Mouse (Mus musculus) midbrain, embryonic 12.5 days (tissue): ENCODE measurements at regions not wholly inside any gene's neighbourhood (a gene's known extent, or its start where the extent isn't known, plus 50 kb on each side); places are given as distances from the start of the nearest gene placed in this dataset.

Source experiments
- ATAC-seq: fragments of 200-750 bp; cut with Nextera tagmentation; 2 replicates; pipeline ENCODE4 v1.8.0; 2017; ENCODE audit warnings: low read depth, moderate TSS enrichment, moderate library complexity; ENCODE audit not compliant: low FRiP score
- H3K27ac ChIP-seq: fragments of 300-500 bp; sonication (generic); replicated peaks from 2 replicates; pipeline ENCODE4 v1.5.1; 2016; ENCODE audit warnings: mild to moderate bottlenecking
- H3K27me3 ChIP-seq: fragments of 300-500 bp; sonication (generic); 2 replicates; pipeline ENCODE4 v1.6.1; 2016; ENCODE audit warnings: mild to moderate bottlenecking
- H3K36me3 ChIP-seq: fragments of 300-500 bp; sonication (generic); 2 replicates; pipeline ENCODE4 v1.6.1; 2016
- H3K4me1 ChIP-seq: fragments of 300-500 bp; sonication (generic); 2 replicates; pipeline ENCODE4 v1.6.1; 2016
- H3K4me2 ChIP-seq: fragments of 300-500 bp; sonication (generic); replicated peaks from 2 replicates; pipeline ENCODE4 v1.6.1; 2016; ENCODE audit warnings: mild to moderate bottlenecking, moderate library complexity
- H3K4me3 ChIP-seq: fragments of 300-500 bp; sonication (generic); 2 replicates; pipeline ENCODE4 v1.5.1; 2016; ENCODE audit warnings: mild to moderate bottlenecking
- H3K9ac ChIP-seq: fragments of 300-500 bp; sonication (generic); replicated peaks from 2 replicates; pipeline ENCODE4 v1.6.1; 2016; ENCODE audit warnings: mild to moderate bottlenecking, moderate library complexity
- H3K9me3 ChIP-seq: fragments of 300-500 bp; sonication (generic); 2 replicates; pipeline ENCODE4 v1.6.1; 2016; ENCODE audit warnings: mild to moderate bottlenecking
- WGBS: fragments of 180-500 bp; shearing (Covaris S2); methylation state at CpG from one replicate; pipeline ENCODE4 v1.1.7; 2016; 5-methylcytosine and 5-hydroxymethylcytosine counted together

GRCm38 (mm10) chr17:3248875-3249274 is 77.5 kb upstream of the Tiam2 start:
- WGBS: 85% methylated on average over 6 of the region's 6 CpGs
- Histone ChIP-seq H3K36me3 (no peaks in the 10 kb centered on the region), H3K27ac (no peak overlapping the region), H3K4me3 (no peak overlapping the region), H3K4me2 (no peak overlapping the region), H3K9ac (no peak overlapping the region), H3K27me3 (no peaks in the 10 kb centered on the region), H3K4me1 (peaks cover 30% of the 10 kb centered on the region), H3K9me3 (no peaks in the 10 kb centered on the region)
- ATAC-seq: no peak

- Histone ChIP-seq H3K4me3 (no peak overlapping the region), H3K4me1 (peaks cover 30% of the 10 kb centered on the region), H3K4me2 (no peak overlapping the region), H3K27me3 (no peaks in the 10 kb centered on the region), H3K9me3 (no peaks in the 10 kb centered on the region), H3K9ac (no peak overlapping the region), H3K27ac (no peak overlapping the region), H3K36me3 (no peaks in the 10 kb centered on the region)
- no peak for ATAC-seq
- WGBS: 83% methylated on average over 7 of the region's 7 CpGs
Measured at GRCm38 (mm10) chr17:3249320-3249719, 77.1 kb upstream of the Tiam2 start.

- Histone ChIP-seq H3K9me3 (no peaks in the 10 kb centered on the region), H3K27me3 (no peaks in the 10 kb centered on the region), H3K27ac (no peak overlapping the region), H3K36me3 (no peaks in the 10 kb centered on the region), H3K4me1 (peaks cover 20% of the 10 kb centered on the region), H3K4me2 (no peak overlapping the region), H3K9ac (no peak overlapping the region), H3K4me3 (no peak overlapping the region)
- WGBS: 66% methylated on average over 4 of the region's 4 CpGs
- ATAC-seq: no peak
Measured at GRCm38 (mm10) chr17:3251176-3251575, 75.2 kb upstream of the Tiam2 start.

DNA sequence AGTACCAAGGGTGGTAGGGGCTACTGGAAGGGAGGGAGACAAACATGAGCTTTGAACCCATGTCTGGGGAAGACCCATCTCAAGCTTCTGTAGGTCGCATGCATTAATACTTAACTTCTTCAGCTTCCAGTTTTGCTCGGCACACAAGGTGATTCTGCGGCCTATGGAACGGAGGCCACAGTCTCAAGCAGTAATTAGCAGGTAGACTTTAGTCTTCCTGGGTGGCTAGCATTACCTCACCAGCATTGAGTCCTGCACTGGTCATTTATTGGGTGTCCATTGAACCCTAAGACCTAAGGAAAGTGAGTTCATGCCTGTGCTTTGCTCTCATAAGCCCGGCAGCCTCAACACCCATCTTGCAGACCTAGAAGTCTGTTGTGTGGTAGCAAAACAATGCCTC is 74.4 kb upstream of the Tiam2 start:
- ATAC-seq: no peak
- peaks cover 12% of the 10 kb centered on the region for H3K4me1 ChIP-seq
- H3K36me3 ChIP-seq: no peaks in the 10 kb centered on the region
- H3K4me2 ChIP-seq: no peak overlapping the region
- H3K27ac ChIP-seq: no peak overlapping the region
- WGBS: 97% methylated on average over 5 of the region's 5 CpGs
- no peaks in the 10 kb centered on the region for H3K9me3 ChIP-seq
- no peaks in the 10 kb centered on the region for H3K27me3 ChIP-seq
- H3K4me3 ChIP-seq: no peak overlapping the region
- H3K9ac ChIP-seq: no peak overlapping the region

DNA sequence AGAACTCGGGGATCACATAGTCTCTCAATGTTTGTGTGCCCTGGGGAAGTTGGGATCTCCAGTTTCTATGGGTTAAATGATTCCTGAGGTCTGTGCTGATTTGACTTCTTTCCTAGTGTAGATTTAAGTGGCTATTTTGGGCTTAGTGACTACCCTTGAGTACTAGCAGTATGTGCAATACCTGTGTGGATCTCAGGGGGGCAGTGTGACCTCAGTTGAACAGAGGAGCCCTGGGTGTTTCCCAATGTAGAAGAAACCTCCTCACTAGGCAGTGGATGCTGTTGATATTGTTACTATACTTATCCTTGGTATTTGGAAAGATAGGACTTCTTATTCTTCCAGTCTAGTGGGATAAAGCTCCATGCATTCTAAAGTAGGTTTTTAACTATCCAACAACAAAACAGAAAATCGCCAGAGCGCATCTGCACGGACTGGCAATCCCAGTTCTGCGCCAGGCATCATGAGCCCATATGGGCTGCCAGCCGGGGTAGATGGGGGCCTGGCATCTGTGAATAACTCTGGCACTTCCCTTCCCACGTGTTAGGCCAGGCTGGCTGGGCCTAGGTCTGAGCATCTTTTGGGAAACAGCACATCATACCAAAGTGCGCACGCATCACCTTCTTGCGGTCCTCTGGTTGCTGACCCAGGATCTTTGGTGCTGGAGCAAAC is 72.7 kb upstream of the Tiam2 start:
- no peak overlapping the region for H3K9ac ChIP-seq
- 0 out of 2 replicates have a peak, but pooled peaks cover 5% of the 10 kb centered on the region for H3K36me3 ChIP-seq
- ATAC-seq: no peak
- WGBS: 92% methylated on average over 10 of the region's 10 CpGs
- H3K27me3 ChIP-seq: no peaks in the 10 kb centered on the region
- H3K4me3 ChIP-seq: no peak overlapping the region
- H3K9me3 ChIP-seq: no peaks in the 10 kb centered on the region
- no peak overlapping the region for H3K27ac ChIP-seq
- no peak overlapping the region for H3K4me2 ChIP-seq
- H3K4me1 ChIP-seq: 0 out of 2 replicates have a peak, but pooled peaks cover 7% of the 10 kb centered on the region

DNA sequence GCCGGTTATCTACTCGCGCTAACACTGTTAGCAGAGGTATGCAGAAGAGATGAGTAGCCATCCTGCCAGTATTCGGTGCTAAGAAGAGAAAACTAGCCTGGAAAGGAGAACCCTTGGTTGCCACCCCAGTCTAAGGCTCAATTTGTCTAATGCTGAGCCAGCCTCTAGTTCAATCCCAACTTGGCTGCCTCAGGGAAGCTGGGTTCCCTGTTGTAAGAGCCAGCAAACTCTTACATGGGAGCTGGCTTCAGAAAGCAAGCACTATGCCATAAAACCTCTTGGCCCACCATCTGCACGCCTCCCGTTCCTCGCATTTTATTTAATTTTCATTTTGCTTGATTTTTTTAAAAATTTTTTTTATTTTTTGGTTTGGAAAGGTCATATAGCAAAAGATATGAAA is 69.6 kb upstream of the Tiam2 start:
- Histone ChIP-seq H3K27me3 (no peaks in the 10 kb centered on the region), H3K9ac (no peak overlapping the region), H3K27ac (no peak overlapping the region), H3K4me3 (no peak overlapping the region), H3K4me1 (no peaks in the 10 kb centered on the region; the same call in 1 of the 2 replicates), H3K36me3 (0 out of 2 replicates have a peak, but pooled peaks cover 5% of the 10 kb centered on the region), H3K9me3 (no peaks in the 10 kb centered on the region), H3K4me2 (no peak overlapping the region)
- no peak for ATAC-seq
- WGBS: 95% methylated on average over 7 of the region's 7 CpGs

DNA sequence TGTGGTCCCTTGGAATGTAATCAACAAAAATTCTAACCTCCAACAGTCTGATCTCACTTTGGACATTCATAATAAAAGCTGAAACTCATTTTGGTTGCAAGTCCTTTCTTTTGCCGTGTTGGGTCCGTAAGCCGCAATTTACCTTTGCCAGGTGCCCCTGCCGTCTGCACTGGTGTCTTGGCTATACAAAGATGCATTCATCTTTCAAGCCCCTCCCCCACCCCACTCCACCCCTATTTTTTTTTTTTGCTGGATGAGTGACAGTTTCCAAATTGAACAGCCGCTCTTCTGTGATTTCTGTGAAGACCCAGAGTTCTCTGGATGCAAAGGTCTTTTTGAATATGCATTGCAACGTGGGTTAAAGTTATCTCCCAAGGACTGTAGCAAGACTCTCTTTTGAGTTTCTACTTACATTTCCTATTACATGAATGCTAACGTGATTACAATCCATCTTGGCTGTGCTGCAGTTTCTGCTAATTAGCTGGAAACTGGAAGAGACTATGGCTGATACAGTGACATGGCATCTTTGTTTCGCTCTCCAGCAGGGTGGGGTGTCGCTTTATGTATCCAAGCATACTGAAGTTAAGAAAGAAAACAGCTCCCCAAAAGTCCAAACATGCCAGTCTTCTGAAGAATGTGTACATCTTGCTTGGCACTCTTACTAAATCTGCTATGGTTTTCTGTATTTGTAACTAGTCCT is 67.4 kb upstream of the Tiam2 start:
- no peak overlapping the region for H3K27ac ChIP-seq
- no peak overlapping the region for H3K9ac ChIP-seq
- no peak overlapping the region for H3K4me3 ChIP-seq
- H3K4me2 ChIP-seq: no peak overlapping the region
- H3K27me3 ChIP-seq: no peaks in the 10 kb centered on the region
- H3K9me3 ChIP-seq: no peaks in the 10 kb centered on the region
- 87% methylated on average over 9 of the region's 9 CpGs for WGBS
- no peaks in the 10 kb centered on the region; the same call in 1 of the 2 replicates for H3K4me1 ChIP-seq
- 0 out of 2 replicates have a peak, but pooled peaks cover 5% of the 10 kb centered on the region for H3K36me3 ChIP-seq
- no peak for ATAC-seq

DNA sequence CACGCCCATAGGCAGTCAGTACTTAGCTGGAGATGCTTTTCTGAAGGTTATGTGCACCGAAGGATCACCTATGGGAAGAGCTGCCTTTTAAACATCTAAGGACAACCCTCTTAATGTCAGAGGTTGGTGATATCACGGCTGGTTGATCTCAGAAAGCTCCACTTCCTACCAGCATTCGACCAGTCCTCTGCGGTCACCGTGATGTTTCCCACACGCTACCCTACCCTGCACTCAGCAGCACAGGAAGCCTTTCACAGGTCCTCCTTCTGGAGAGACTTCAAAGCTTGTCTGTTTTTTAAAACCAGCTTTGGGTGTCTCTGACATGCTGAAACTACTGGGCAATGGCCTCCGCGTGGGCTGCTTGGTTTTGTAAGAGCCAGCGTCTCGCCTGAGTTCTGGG is 65.6 kb upstream of the Tiam2 start:
- H3K36me3 ChIP-seq: 0 out of 2 replicates have a peak, but pooled peaks cover 5% of the 10 kb centered on the region
- no peak overlapping the region for H3K4me3 ChIP-seq
- H3K9ac ChIP-seq: no peak overlapping the region
- no peaks in the 10 kb centered on the region; the same call in none of the 2 replicates for H3K4me1 ChIP-seq
- ATAC-seq: no peak
- H3K4me2 ChIP-seq: no peak overlapping the region
- no peak overlapping the region for H3K27ac ChIP-seq
- no peaks in the 10 kb centered on the region for H3K9me3 ChIP-seq
- 93% methylated on average over 11 of the region's 11 CpGs for WGBS
- no peaks in the 10 kb centered on the region for H3K27me3 ChIP-seq

GRCm38 (mm10) chr17:3273108-3274091 is 53.0 kb upstream of the Tiam2 start:
- H3K27me3 ChIP-seq: peaks cover 6% of the 10 kb centered on the region; the same call in 1 of the 2 replicates
- H3K4me2 ChIP-seq: no peak overlapping the region
- WGBS: 49% methylated on average over 22 of the region's 22 CpGs
- H3K9me3 ChIP-seq: no peaks in the 10 kb centered on the region
- no peak overlapping the region for H3K4me3 ChIP-seq
- no peak overlapping the region for H3K27ac ChIP-seq
- peak; percentile 48 for ATAC-seq
- H3K4me1 ChIP-seq: peaks cover 24% of the 10 kb centered on the region
- H3K36me3 ChIP-seq: no peaks in the 10 kb centered on the region
- H3K9ac ChIP-seq: no peak overlapping the region

DNA sequence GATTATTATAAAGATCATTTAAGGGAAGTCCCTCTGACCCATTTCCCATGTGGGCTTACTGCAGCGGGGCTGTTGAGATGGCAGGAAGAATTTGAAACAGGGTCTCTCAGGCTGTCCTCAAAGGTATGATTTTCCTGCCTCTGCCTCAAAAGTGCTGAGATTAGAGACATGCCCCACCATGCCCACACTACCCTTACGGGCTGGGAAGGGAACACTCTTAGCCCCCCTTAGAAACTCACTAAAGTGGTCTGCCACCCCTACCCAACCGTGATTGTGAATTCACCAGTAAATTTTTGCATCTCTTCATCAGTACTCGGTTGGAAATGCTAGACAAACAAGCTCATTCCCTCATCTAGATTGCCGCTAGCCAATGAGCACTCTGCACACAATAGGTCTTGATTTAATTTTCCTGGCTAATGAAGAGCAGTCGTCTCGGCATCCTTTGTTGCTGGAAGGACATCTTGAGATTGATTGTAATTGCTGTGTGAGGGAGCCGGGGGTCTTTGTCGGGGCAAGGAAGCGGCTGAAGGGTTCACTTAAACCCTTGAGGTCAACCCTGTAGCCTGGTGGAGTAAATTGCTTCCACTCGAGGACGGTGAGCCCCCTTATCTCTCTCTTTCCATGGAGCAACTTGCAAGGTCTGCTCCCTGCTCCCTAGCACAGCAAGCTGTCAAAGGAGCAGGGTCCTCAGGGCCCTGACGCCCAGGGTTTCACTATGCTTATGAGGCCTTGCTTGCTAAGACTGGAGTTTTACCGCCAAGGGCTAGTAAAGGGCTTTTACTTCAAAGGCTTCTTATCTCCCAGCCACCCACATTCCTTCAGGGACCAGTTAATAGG is 51.7 kb upstream of the Tiam2 start:
- Histone ChIP-seq H3K9ac (no peak overlapping the region), H3K4me1 (peaks cover 24% of the 10 kb centered on the region), H3K27ac (peak overlapping the region; percentile 50), H3K9me3 (no peaks in the 10 kb centered on the region), H3K36me3 (no peaks in the 10 kb centered on the region), H3K4me2 (peak overlapping the region; percentile 23), H3K4me3 (no peak overlapping the region), H3K27me3 (peaks cover 6% of the 10 kb centered on the region)
- WGBS: 5% methylated on average over 14 of the region's 14 CpGs
- ATAC-seq: peak; percentile 68
